Mouse (Mus musculus) kidney, adult 2 months (tissue): ENCODE data around the gene Mertk.

Source experiments
- CTCF ChIP-seq: fragments of 200-500 bp; conservative IDR thresholded peaks from 2 replicates; pipeline ENCODE4 v1.5.1; 2011; ENCODE audit warnings: low read depth, mild to moderate bottlenecking, control low read depth, low read length, moderate library complexity, mixed read lengths; ENCODE audit not compliant: insufficient read depth, insufficient read length
- POLR2A ChIP-seq: fragments of 200-500 bp; IDR thresholded peaks from one replicate; pipeline ENCODE4 v1.6.1; 2011; ENCODE audit warnings: low read depth, low read length, control low read depth

- no peak for TF ChIP-seq CTCF
- TF ChIP-seq POLR2A: no peak
Observed at GRCm38 (mm10) chr2:128832611-128833010, 133.9 kb downstream of the Mertk start.
